Mouse (Mus musculus): ENCODE results near the gene Met.
A peak's percentile ranks its signal among the peaks of the same experiment; 100 is the strongest.

Gene Met

GRCm38 (mm10) chr6:17549645-17550044, 86.0 kb downstream of the Met start:
- no peak for DNase-seq (ENCODE audit: low spot score)

GRCm38 (mm10) chr6:17554263-17554662, 90.7 kb downstream of the Met start:
- DNase-seq (ENCODE audit: low spot score): no peak

GRCm38 (mm10) chr6:17554757-17555156, 91.2 kb downstream of the Met start:
- DNase-seq (ENCODE audit: low spot score): no peak

GRCm38 (mm10) chr6:17555719-17556118, 92.1 kb downstream of the Met start:
- DNase-seq (ENCODE audit: low spot score): no peak

GRCm38 (mm10) chr6:17559657-17560056, 96.1 kb downstream of the Met start:
- DNase-seq (ENCODE audit: low spot score): no peak

GRCm38 (mm10) chr6:17561347-17561746, 97.7 kb downstream of the Met start:
- DNase-seq (ENCODE audit: low spot score): no peak

GRCm38 (mm10) chr6:17561886-17562285, 98.3 kb downstream of the Met start:
- DNase-seq (ENCODE audit: low spot score): no peak

GRCm38 (mm10) chr6:17562472-17563088, 99.0 kb downstream of the Met start:
- no peak for DNase-seq (ENCODE audit: low spot score)

GRCm38 (mm10) chr6:17568702-17569352, 105.2 kb downstream of the Met start:
- no peak for DNase-seq (ENCODE audit: low spot score)

- DNase-seq (ENCODE audit: low spot score): no peak
These were observed 109.6 kb downstream of the Met start for GRCm38 (mm10) chr6:17573227-17573626.

- DNase-seq (ENCODE audit: low spot score): no peak
These were observed 110.1 kb downstream of the Met start for GRCm38 (mm10) chr6:17573732-17574131.

GRCm38 (mm10) chr6:17578092-17578760, 114.6 kb downstream of the Met start:
- DNase-seq (ENCODE audit: low spot score): no peak

- DNase-seq (ENCODE audit: low spot score): no peak
These were observed 116.7 kb downstream of the Met start for GRCm38 (mm10) chr6:17580349-17580748.

- DNase-seq (ENCODE audit: low spot score): no peak
These were observed 120.4 kb downstream of the Met start for GRCm38 (mm10) chr6:17583982-17584381.

GRCm38 (mm10) chr6:17589049-17589952, 125.7 kb downstream of the Met start:
- peak; percentile 19 for DNase-seq (ENCODE audit: low spot score)

- DNase-seq (ENCODE audit: low spot score): no peak
These were observed 126.5 kb downstream of the Met start for GRCm38 (mm10) chr6:17589953-17590627.

GRCm38 (mm10) chr6:17593971-17594370, 130.4 kb downstream of the Met start:
- no peak for DNase-seq (ENCODE audit: low spot score)

GRCm38 (mm10) chr6:17595712-17596462, 132.3 kb downstream of the Met start:
- no peak for DNase-seq (ENCODE audit: low spot score)

- no peak for DNase-seq (ENCODE audit: low spot score)
These were observed 135.8 kb downstream of the Met start for GRCm38 (mm10) chr6:17599373-17599772.

GRCm38 (mm10) chr6:17601526-17601925, 137.9 kb downstream of the Met start:
- DNase-seq (ENCODE audit: low spot score): no peak

GRCm38 (mm10) chr6:17606915-17607314, 143.3 kb downstream of the Met start:
- no peak for DNase-seq (ENCODE audit: low spot score)
